Mouse (Mus musculus): ENCODE results near the gene Pfkfb3. TPM values are rescaled to one million over a fixed set of nuclear protein-coding genes. Genes with fewer than 3 reads are reported as not detected.

Gene Pfkfb3
- polyA plus RNA-seq (2012; rRNA removed) (4.6 and 5.2 TPM in 2 replicates), polyA plus RNA-seq (2014; fragmentation: Nextera tagmentation; extraction: Ambion mirVana) (2.6 and 3.5 TPM in 2 replicates)

DNA sequence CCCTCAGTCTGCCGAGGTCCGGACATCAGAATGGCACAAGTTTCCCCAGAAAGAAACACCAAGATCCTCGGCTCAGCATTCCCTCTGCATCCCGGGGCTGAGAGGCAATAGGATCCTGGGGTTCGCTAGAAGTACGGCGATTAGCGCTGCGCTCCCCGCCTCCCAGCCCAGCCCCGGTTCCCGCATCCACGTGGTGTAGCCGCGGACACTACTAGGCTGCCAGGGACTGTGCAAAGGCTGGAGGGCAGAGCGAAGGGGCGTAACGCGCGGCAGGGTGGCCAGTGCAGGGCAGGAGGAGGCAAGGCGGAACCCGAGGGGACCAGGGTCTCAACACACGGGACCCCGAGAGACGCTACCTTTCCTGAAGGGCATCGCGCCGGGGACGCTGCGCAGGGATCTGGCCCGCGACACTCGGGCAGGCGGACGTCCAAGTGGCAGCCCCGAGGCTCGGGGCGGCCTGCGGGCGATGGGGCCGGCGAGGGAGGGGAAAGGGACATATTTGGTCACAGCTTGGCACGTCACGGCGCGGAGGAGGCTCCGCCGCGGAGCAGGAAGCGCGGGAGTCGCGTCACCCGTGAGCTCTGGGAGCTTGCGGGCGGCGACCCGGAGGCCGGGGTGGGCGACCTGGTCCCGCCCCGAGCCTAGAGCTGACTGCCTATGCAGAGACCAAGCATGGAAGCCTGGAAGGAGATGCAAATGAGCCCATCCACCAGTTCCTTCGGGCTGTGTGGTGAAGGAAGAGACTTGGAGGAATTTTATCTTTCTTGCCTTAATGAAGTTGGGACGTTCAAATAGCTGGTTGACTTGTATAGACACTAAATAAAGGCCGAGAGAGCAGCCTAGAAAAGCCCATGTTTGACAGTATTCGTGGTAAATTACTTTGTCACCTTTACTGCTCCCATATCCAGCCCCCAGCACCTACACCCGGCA lies at the start of gene Pfkfb3:
Gene Pfkfb3, minus strand, starts transcription at position 607 of the 930 bp plus-strand sequence.
- ATAC-seq (ENCODE audit: insufficient read depth) (peak; percentile 71), DNase-seq (ENCODE audit: low read depth in 3 of 3, low spot score in 3 of 3) (no peak)
- TF ChIP-seq EP300 (IDR thresholded peaks at IDR 0.05; ENCODE audit: low read depth) = no peak
- no peak for TF ChIP-seq CTCF (IDR thresholded peaks at IDR 0.05; ENCODE audit: low read depth)
- Histone ChIP-seq H3K9ac (replicated peaks) (peak within 1 kb of the TSS; percentile 0; the same call in 1 of the 2 replicates), H3K27ac (no peak within 1 kb of the TSS), H3K27me3 (ENCODE audit: control insufficient read depth, insufficient read depth, low read length) (peaks cover 14% of the 10 kb centered on the region), H3K4me2 (ENCODE audit: low read depth) (peak within 1 kb of the TSS; percentile 48), H3K36me3 (replicated peaks; ENCODE audit: control insufficient read depth, insufficient read depth, low read depth) (no peaks in the 10 kb centered on the region), H3K4me3 (ENCODE audit: insufficient read depth in 1 of 2, low read depth in 2 of 2, low read length in 2 of 2) (peak within 1 kb of the TSS; percentile 26 to 31), H3K4me1 (replicated peaks; ENCODE audit: control insufficient read depth in 2 of 2, insufficient read depth in 2 of 2, low read length in 1 of 2) (peaks cover 0 to 4% of the 10 kb centered on the region in 2 experiments; a peak in 1 of 4 replicates), H3K9me3 (ENCODE audit: control insufficient read depth, low read length) (no peaks in the 10 kb centered on the region)
- 1% methylated on average over 61 of the region's 67 CpGs for WGBS (ENCODE audit: insufficient replicate concordance)

DNA sequence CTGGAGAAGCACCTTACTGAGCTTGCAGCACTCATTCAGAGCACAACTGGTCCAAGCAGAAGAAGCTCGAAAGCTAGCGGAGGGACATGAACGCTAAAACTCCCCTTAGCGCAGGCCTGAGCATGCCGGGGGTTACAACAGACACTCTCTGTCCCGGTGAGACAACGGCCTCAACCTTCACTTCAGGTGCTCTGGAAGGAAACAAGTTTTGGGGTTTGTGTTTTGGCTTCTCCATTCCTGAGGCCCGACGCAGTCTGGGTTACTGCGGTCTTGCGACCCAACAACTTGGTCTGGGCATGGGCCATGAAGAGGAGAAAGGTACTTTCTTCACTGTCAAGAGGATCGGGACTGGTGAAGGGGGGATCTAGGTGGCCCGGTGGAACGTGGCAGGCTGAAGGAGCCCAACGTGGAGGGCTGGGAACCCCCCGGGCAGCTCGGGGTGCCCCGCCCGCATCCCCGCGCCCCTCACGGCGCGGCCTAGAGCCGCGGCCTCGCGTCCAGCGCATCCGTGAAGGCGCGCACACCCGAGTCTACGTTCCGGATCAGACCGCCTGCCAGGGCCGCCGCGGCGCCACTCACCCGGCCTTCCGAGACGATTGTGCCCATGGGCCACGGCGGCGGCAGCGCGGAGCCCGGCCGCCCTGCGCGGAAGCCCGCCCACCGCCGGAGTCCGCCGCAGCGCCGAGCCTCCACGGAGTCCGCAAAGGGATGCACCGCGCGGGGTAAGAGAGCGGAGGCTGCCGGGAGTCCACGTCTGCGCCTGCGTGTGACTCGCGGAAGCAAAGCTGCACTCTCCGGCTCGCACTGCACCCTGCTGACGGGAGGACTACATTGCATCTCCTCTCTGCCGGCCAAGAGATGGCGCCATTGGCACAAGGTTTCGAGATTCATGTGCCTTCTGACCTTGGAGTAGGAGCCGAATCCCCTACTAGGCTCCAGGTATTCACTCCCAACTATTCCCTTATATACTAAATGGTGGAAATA lies 48.9 kb upstream of the Pfkfb3 start:
- peak; percentile 85 to 89 (median 87) for DNase-seq (ENCODE audit: low read depth in 3 of 3, low spot score in 3 of 3)
- TF ChIP-seq CTCF (IDR thresholded peaks at IDR 0.05; ENCODE audit: low read depth) (peak; percentile 100), EP300 (IDR thresholded peaks at IDR 0.05; ENCODE audit: low read depth) (no peak)
- Histone ChIP-seq H3K27ac (no peak overlapping the region; the same call in 1 of the 2 replicates), H3K9me3 (ENCODE audit: control insufficient read depth, low read length) (no peaks in the 10 kb centered on the region), H3K4me2 (ENCODE audit: low read depth) (peak overlapping the region; percentile 72), H3K36me3 (replicated peaks; ENCODE audit: control insufficient read depth, insufficient read depth, low read depth) (peaks cover 20% of the 10 kb centered on the region), H3K4me3 (ENCODE audit: insufficient read depth in 1 of 2, low read depth in 2 of 2, low read length in 2 of 2) (peak overlapping the region; percentile 93 to 95), H3K4me1 (replicated peaks; ENCODE audit: control insufficient read depth in 2 of 2, insufficient read depth in 2 of 2, low read length in 1 of 2) (peaks cover 5% of the 10 kb centered on the region in 2 experiments; a peak in 3 of 4 replicates), H3K27me3 (ENCODE audit: control insufficient read depth, insufficient read depth, low read length) (no peaks in the 10 kb centered on the region), H3K9ac (replicated peaks) (peak overlapping the region; percentile 94)
- under 1% methylated on average over 70 of the region's 78 CpGs for WGBS (ENCODE audit: insufficient replicate concordance)
- ATAC-seq (ENCODE audit: insufficient read depth) = peak; percentile 97

DNA sequence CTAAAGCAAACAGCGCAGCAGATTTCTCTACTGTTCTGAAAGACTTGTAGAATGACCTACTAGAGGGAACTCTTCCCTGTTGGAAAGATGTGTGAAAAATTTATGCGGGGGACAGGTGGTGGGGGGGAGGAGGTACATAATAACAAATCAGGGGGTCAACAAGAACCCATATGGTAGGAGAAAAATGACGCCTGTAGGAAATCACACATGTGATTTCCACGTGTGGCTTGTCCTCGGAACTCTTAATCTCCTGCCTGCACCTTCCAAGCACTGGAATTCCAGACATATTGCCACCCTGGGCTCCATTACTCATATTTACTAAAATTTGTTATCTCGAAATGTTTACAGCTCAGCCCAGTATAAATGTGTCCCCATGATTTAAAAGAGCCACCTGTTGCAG lies 47.9 kb upstream of the Pfkfb3 start:
- ATAC-seq (ENCODE audit: insufficient read depth) (no peak), DNase-seq (ENCODE audit: low read depth in 3 of 3, low spot score in 3 of 3) (no peak)
- peak overlapping the region; percentile 94 for H3K9ac ChIP-seq (replicated peaks)
- peaks cover 30% of the 10 kb centered on the region for H3K36me3 ChIP-seq (replicated peaks; ENCODE audit: control insufficient read depth, insufficient read depth, low read depth)
- H3K27ac ChIP-seq = no peak overlapping the region
- H3K9me3 ChIP-seq (ENCODE audit: control insufficient read depth, low read length) = no peaks in the 10 kb centered on the region
- TF ChIP-seq CTCF (IDR thresholded peaks at IDR 0.05; ENCODE audit: low read depth) (no peak), EP300 (IDR thresholded peaks at IDR 0.05; ENCODE audit: low read depth) (no peak)
- H3K4me2 ChIP-seq (ENCODE audit: low read depth) = peak overlapping the region; percentile 72
- H3K4me1 ChIP-seq (replicated peaks; ENCODE audit: control insufficient read depth in 2 of 2, insufficient read depth in 2 of 2, low read length in 1 of 2) = peaks cover 5% of the 10 kb centered on the region in 2 experiments; a peak in 3 of 4 replicates
- no peaks in the 10 kb centered on the region for H3K27me3 ChIP-seq (ENCODE audit: control insufficient read depth, insufficient read depth, low read length)
- peak overlapping the region; percentile 93 to 95 for H3K4me3 ChIP-seq (ENCODE audit: insufficient read depth in 1 of 2, low read depth in 2 of 2, low read length in 2 of 2)
- 62% methylated on average over 6 of the region's 6 CpGs for WGBS (ENCODE audit: insufficient replicate concordance)

DNA sequence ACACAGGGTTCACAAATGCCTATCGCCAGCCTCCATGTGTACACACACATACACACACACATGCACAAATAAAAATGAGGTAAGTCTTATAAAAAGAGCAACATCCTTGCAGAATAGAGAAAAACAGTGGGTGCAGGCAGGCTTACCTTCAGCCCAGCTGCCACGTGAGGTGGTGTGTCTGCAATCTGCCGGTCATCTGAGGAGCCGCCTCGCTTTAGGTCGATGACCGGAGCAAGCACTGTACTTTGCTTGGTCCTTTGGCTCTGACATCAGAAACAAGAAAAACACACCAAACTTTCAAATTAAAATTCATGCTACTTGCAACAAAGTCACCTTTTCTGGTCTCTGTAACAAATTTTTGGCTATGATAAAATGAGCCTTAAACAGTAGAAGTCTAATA lies 44.0 kb upstream of the Pfkfb3 start:
- Histone ChIP-seq H3K4me1 (replicated peaks; ENCODE audit: control insufficient read depth in 2 of 2, insufficient read depth in 2 of 2, low read length in 1 of 2) (peaks cover 5% of the 10 kb centered on the region in 2 experiments; a peak in 3 of 4 replicates), H3K36me3 (replicated peaks; ENCODE audit: control insufficient read depth, insufficient read depth, low read depth) (peaks cover 56% of the 10 kb centered on the region), H3K9me3 (ENCODE audit: control insufficient read depth, low read length) (no peaks in the 10 kb centered on the region), H3K27ac (no peak overlapping the region), H3K4me3 (ENCODE audit: insufficient read depth in 1 of 2, low read depth in 2 of 2, low read length in 2 of 2) (no peak overlapping the region), H3K9ac (replicated peaks) (no peak overlapping the region), H3K4me2 (ENCODE audit: low read depth) (no peak overlapping the region), H3K27me3 (ENCODE audit: control insufficient read depth, insufficient read depth, low read length) (no peaks in the 10 kb centered on the region)
- DNase-seq (ENCODE audit: low read depth in 3 of 3, low spot score in 3 of 3) (no peak), ATAC-seq (ENCODE audit: insufficient read depth) (no peak)
- 83% methylated on average over 7 of the region's 7 CpGs for WGBS (ENCODE audit: insufficient replicate concordance)
- TF ChIP-seq EP300 (IDR thresholded peaks at IDR 0.05; ENCODE audit: low read depth) (no peak), CTCF (IDR thresholded peaks at IDR 0.05; ENCODE audit: low read depth) (no peak)

All from liver, embryonic 14.5 days (tissue).